Mouse (Mus musculus): ENCODE measurements around the gene Rnf220.

The Rnf220 gene

DNA sequence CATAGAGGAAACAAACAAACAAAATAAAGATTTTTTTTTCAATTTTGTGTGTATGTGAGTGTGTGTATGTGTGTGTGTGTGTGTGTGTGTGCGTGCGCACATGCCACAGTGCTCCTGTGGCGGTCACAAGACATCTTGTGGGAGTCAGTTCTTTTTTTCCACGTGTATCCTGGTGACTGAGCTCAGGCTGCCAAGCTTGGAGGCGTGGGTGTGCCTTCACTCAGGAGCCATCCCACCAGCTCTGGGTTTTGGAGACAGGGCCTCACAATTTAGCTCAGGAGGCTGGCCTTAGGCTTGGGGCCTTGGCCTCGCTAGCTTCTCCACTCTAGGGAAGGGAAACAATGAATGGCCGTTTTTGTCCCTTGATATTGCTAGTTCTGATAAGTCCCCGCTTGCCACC lies 272.7 kb downstream of the Rnf220 start:
- DNase-seq (ENCODE audit: low spot score in 2 of 2), result no peak

DNA sequence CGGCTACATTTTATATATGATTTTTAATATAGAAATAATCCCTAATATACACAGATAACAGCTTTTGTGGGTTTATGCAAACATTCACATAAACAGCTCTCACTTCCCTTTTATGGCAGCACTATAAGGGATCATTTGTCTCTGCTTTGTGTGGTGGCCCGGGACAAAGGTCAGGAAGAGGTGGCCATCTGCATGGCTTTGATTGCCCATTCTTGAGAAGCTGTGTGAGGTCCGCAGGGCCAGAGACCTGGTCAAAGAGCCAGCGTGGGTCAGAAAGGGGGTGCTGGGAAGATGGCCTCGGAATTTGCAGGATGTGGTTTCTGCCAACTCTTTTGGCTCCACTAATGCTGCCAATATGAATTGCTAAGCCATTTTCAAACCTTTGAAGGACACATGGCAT lies 273.9 kb downstream of the Rnf220 start:
- DNase-seq (ENCODE audit: low spot score in 2 of 2), result no peak

DNA sequence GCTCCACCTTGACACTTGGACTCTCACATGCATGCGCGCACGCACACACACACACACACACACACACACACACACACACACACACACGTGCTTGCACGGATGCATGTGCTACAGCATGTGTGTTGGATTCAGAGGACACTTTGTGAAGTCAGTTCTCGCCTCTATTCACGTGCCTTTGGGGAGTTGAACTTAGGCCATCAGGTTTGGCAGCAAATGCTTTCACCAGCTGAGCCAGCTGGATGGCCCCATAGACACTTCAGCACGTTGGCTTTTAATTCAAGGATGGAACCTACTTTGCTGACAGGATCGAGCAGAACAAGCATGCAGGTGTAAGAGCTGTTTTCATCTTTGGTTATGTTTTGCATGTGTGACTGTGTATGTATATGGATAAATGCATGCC lies 275.0 kb downstream of the Rnf220 start:
- no peak for DNase-seq (ENCODE audit: low spot score in 2 of 2)

Measured in spleen, postnatal 36 days (tissue).